Mouse (Mus musculus): ENCODE measurements around the gene Sipa1l2.
A peak's percentile ranks its signal among the peaks of the same experiment; 100 is the strongest.

Sipa1l2 gene

DNA sequence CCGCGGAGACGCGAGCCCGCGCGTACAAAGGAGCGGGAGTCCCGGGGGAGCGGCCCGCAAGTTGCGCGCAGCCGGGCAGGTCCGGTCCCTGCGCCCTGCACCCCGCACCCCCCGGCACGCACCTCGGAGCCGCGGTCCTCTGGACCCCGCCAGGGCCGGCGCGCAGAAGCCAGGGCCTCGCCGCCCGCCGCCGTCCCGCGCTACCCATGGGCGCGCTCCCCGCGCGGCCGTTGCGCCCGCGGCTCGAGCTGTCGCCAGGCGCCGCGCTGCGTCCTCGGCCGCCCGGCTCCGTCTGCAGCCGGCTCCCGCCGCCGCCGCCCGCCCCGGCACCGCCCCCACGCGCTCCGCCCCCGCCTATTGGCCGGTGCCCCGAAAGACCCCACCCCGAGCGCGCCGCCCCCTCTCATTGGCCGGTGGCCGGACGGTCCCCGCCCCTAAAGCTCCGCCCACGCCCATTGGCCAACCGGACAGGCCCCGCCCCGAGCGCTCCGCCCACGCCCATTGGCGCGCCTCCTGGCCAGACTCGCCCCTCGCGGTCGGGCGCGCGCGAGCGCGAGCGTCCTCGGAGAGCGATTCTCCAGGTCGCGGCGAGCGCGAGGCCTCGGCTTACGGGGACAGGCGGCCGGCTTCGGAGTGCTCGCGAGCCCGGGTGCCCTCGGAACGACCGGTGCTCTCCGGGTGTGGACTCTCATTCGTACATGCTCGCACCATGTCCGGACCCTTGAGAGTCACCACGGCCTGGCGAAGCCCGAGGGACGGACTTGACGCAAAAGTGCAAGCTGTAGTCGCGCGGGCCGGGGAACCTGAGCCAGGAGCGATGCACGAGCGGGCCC lies at the start of gene Sipa1l2:
Gene Sipa1l2, minus strand, starts transcription at position 276 of the 833 bp plus-strand sequence.
- peak; percentile 100 for DNase-seq (ENCODE audit: low spot score)

DNA sequence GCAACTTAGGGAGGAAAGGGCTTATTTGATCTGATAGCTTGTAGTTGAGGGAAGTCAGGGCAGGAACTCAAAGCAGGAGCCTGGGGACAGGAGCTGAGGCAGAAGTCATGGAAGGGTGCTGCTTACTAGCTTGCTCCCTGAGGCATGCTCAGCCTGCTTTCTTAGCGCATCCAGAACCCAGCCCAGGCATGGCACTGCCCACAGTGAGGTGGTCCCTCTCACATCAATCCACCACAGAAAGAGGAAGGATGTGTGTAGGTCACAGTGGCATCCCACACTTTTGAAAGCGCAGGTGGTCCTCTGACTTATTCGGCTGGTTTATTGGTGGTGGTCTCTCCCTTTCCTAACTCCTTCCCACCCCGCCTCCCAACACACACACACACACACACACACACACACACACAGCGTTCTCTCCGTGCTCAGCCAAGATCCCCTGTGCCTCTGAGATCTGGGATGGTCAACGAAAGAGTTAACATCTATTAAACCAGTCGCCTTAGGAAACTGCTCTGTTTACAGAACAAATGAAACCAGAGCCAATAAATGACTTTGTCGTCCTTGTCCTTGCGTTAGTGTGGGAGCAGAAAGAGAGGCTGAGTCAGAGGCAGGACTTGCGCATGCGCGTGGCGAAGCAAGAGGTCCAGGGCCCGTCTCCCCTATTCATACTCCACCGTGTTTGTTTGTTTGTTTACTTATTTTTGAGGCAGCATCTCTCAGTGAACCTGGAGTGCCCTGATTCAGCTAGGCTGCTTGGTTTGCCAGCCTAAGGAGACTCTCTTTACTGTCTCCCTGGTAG lies 49.1 kb upstream of the Sipa1l2 start:
- peak; percentile 35 for DNase-seq (ENCODE audit: low spot score)

DNA sequence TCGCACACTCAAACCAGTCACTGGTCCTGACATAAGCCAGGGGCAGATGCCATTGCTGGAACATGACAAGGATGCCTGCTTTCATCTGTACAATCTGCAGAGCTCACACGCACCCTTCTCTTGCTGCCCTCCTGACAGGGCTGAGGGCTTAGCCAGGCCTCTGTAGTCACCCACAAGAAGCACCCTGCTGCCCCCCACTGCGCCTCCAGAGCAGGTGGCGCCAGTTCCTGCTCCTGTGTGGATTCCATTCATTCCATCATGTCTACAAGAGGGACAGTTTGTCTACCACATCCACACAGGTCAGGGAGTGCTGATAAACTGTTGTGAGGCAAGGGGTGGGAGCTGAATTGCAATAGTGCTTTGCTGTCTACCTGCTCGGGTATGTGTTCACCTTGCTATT lies 47.3 kb upstream of the Sipa1l2 start:
- no peak for DNase-seq (ENCODE audit: low spot score)

DNA sequence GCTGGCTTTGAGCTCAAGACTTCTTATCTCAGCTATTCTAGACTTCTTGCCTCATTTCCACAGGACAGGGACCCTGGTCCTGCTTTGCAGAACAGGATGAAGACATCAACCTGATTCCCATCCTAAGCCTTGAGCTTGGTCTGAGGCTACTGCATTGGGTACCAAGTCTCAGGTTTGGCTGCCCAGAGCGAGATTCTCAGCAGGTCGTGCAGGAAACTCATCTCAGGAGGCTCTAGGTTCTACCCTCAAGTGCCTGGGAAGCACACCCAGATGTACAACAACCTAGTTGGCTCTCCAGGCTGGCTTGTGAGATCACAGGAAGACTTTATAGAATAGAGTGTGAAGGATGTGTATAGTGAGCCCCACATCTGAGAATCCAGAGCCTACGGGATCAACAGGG lies 46.4 kb upstream of the Sipa1l2 start:
- no peak for DNase-seq (ENCODE audit: low spot score)

DNA sequence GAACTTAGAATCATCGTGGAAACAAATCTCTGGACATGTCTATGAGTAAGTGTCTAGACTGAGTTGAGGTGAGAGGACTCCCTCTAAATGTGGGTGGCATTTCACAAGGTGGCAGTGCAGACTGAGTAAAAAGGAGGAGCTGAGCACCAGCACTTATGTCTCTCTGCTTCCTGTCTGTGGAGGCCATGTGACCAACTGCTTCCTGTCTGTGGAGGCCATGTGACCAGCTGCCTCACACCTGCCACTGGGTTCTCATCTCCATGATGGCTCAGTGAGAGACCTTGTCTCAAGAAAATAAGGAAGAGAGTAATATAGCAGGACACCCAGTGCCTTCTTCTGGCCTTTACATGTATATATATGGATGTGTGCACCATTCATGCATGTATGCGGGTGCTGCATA lies 43.9 kb upstream of the Sipa1l2 start:
- no peak for DNase-seq (ENCODE audit: low spot score)

DNA sequence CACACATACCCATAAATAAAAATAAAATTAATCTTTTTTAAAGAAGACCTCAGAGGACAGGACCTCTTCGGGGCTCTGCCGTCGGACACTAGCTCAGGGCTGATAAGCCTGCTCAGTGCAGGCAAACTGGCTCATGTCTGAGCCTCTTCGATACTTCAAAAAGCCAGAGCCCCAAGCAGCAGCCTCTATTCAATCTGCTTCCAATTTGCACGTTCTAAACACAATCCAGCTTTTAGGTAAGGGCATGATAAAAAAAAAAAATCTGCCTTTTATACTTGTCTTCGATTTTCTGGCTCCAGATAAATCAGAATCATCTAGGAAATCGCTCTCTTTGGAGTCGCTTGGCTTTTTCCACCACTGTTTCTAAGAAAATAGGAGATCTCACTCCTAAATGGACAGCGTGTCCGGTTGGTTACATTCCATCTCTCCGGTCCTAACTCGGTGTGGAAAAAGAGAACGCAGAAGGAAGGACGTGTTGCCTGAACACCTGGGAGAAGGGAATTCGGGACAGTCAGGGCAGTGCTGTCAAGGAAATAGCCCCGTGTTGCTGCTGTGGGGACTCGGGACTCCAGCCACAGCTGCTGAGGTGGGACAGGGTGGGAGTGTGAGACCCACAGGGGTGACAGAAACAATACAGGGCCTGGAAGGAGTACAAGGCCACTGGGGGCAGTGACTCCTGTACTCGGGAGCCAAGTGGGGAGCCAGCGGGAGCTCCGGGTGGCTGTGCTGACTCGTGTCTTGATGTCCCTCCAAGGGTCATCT lies 42.4 kb upstream of the Sipa1l2 start:
- DNase-seq (ENCODE audit: low spot score), result no peak

DNA sequence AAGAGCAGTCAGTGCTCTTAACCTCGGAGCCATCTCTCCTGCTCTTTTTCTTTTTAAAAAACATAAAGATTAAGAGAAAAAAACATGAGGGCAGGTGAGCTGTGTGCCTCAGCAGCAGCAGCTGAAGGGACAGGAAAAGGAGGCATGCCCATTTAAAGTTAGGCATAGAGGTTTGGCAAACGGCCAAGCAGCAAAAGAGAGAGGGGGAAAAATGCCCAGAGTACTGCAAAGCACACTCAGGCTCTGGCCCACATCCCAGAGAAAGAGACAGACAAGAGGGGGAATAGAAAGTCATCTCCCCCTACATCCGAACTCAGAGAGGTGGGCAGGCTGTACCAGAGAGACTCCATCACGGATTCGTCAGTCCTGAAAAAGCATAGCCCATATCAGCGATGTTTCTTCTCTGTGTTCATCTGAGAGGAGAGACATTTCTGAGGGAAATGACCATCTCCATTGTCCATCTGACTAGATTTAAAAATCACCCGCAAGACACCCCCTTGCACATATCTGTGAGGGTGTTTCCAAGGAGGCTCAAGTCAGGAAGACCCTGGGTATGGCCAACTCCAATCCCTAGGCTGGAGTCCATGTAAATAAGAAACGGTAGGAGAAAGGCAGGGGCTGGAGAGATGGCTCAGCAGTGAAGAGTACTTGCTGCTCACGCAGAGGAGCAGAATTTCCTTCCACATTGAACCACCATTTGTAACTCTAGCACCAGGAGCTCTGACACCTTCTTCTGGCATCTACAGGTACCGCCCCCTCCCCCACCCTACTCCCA lies 41.6 kb upstream of the Sipa1l2 start:
- DNase-seq (ENCODE audit: low spot score), result no peak

DNA sequence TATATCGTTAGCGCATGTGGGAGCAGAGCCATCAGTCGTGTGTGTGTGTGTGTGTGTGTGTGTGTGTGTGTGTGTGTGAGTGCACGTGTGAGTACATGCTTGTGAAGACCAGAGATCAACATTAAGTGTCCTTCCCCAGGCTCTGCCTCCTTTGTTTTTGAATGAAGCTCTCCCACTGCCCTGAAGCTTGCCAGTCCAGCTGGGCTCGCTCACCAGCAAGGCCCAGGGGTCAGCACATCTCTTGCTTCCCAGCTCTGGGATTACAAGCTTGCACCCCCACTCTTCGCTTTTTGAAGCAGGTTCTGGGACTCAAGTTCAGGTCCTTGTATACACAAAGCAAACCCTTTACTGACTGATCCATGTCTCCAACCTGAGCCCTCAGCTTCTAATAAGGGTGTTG lies 40.1 kb upstream of the Sipa1l2 start:
- no peak for DNase-seq (ENCODE audit: low spot score)

DNA sequence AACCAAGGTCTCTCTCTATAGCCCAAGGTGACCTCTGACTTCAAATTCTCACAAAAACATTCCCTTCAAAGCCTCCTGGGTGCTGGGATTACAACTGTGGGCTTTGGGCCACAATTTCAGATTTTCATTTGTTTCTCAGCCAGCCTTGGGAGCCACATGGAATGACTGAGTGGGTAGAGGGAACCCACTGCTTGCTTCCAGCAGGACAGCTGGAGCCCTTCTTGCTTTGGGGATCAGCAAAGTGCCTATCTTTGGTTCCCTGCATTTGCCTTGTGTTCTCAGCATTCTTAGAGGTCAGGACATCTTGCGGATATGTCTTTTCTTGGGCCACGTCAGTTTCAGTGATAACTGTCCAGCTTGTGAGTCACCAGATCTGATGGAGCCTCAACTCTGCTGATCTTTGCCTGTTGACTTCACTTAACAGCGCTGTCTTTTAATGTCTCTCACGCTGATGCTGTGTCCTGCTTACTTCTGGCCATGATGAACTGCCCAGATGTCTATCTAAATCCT lies 38.2 kb upstream of the Sipa1l2 start:
- no peak for DNase-seq (ENCODE audit: low spot score)

DNA sequence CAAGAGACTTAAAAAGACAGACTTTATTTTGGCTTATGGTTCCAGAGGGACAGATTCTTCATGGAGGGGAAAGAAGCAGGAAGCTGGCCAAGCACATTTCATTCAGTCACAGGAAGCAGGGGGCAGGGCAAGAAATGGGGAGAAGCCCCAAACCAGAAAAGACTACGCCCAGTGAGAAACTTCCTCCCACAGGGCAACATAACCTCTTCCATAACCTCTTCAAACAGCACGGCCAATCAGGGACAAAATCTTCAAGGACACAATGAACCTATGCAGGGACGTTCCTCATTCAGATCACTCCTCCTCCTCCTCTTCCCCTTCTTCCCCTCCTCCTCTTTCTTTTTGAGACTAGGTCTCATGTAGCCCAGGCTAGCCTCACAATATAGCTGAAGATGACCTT lies 37.3 kb upstream of the Sipa1l2 start:
- DNase-seq (ENCODE audit: low spot score), result no peak

DNA sequence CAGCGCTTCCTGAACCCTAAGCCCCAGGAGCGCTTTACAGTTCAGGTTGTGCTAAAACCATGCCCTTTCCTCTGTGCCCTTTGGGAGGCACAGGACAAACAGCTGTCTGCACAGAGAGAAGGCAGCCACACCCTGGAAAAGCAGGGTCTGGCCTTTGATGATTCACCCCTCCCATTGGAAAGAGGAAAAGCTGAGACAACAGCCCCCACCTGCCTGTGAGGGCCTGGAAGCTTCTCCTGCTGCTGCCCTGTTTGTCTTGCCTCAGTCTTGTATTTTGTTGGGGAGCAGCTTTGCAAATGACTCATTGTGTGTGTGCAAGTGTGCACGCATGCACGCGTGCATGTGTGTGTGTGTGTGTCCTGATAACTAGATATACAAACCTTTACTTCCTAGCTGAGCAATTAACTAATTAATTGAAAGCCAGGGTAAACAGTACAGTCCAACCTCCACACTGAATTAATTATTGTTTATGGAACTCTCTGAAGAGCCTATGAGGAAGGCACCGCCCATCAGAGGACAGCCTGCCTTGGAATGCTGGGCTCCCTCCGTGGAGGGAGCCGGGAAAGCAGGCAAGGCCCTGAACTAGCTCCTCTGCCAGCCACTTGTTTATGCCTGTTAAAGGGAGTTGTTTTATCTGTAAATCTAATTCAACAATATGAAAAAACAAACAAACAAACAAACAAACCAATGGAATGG lies 35.4 kb upstream of the Sipa1l2 start:
- no peak for DNase-seq (ENCODE audit: low spot score)

DNA sequence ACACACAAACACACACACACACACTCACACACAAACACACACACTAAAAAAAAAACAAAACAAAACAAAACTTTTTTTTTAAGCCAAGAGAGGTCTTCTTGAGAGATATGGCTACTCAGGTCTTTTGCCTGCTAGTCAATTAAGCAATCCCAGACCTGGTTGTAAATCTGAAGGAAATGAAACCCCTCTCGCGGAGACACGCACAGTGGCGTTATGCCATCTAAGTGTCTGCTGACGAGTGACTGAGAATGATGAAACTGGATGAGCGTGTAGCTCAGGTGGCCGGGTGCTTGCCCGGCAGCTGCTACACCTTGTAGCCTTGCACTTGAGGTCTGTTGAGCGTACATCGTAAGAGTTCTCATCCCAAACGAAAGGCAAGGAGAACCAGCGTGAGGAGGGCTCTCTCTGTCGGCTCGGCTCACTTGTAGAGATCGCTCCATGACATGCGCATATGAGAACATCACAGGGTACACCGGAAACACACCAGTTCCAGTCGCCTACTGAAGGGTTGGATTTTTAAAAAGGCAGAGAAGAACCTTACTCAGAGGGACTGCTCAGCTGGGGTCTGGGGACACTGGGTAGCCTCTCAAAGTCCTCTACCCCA lies 34.7 kb upstream of the Sipa1l2 start:
- DNase-seq (ENCODE audit: low spot score), result no peak

DNA sequence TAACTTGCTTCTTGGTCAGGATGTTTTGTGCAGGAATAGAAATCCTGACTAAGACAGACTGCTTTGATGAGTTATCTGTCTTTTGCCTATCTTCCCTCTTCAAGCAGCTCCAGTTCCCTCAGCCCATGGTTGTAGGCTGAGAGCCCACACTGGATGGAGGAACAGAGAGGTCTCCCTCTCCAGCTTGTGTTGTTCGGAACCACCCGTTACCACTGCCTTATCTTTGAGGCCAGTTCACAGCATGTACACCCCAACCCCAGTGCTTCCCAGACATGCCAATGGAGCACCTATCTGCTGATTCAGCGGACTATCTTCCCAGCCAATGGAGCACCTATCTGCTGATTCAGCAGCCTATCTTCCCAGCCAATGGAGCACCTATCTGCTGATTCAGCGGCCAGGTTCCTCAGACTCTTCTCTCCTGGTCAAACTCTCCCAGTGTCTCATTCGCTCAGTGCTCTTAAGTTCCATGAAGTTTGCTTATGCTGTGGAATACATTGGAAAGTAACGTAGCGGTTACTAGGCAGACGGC lies 33.8 kb upstream of the Sipa1l2 start:
- no peak for DNase-seq (ENCODE audit: low spot score)

DNA sequence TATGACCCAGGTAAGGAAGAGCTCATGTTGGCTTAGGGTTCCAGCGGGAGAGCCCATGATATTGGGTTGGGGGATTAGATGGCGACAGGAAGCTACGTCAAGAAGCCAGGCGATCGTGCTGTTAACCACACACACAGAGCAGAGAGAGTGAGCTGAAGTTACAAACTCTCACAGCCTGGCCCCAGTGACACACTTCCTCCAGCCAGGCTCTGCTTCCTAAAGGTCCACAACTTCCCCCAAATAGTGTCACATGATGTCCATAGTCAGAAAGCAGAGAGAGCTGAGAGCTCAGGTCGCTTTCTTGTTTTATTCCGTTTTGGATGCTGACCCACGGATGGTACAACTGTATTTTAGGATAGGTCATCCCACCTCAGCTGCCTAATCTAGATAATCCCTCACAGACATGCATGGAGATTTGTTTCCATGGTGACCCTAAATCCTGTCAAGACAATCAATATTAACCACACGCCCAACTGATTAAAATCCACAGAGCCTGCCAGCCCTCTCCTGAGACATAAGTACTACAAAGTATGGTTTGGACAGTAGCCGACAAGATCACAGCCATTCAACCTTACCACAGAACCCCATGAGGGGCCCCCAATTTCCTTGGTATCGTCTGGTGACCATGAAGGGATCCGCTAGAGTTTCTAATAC lies 30.6 kb upstream of the Sipa1l2 start:
- DNase-seq (ENCODE audit: low spot score), result no peak

DNA sequence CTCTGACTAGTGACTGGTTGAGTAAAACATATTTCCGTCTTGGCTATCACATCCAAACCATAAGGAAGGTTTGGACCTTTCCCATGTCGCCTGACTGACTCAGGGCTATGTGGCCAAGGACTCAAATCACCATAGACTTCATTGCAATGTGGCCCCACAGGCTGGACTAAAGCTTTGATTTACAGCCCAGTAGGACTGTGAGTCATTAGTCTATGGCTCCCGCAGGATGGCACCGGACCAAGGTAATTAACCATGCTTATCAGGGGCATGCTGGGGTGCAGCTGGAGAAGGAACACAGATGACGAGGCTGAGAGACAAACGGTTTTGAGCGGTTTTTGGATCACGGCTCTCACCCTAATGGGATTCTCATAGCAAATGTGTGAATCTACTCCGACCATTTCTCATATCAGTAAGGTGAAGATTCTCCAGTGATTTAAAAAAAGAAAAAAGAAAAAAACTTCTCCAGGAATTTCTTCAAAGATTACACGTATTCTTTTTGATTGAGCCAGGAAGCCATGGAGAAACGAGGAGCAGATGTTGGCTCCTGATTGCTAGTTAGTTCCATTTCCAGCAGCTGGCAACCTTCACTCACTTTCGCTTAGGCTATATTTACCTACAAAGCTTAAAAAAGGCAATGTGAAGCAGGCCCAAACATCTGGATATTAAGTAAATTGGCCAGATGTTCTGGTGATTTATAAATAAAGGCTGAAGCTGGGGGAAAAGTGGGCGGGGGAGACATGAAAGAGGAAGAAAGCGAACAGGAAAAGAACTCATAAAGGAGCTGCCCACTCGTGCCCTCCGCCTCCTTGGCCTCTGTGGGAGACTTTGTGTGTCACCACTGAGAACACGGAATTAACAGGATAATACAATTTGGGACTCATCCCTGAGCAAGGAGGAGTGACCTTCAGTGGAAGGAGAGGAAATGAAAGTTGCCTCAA lies 26.2 kb upstream of the Sipa1l2 start:
- DNase-seq (ENCODE audit: low spot score), result peak; percentile 20

DNA sequence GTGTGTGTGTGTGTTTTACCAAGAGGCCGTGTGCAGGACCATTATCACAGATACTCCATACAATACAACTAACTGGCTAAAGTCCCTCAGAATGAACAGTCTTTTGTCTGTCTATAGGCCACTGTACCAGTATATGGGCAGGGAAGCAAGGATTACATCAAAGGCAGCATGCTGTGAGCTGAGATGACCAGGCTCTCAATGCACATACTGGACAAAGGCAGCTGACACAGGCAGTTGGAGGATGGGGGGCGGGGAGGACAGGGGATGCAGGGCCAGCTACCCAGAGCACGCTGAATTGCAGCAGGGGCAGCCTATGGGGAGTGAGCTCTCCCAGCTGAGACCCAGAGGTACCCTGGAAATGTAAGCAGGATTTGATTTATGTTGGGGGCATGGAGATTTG lies 20.8 kb upstream of the Sipa1l2 start:
- DNase-seq (ENCODE audit: low spot score), result no peak

DNA sequence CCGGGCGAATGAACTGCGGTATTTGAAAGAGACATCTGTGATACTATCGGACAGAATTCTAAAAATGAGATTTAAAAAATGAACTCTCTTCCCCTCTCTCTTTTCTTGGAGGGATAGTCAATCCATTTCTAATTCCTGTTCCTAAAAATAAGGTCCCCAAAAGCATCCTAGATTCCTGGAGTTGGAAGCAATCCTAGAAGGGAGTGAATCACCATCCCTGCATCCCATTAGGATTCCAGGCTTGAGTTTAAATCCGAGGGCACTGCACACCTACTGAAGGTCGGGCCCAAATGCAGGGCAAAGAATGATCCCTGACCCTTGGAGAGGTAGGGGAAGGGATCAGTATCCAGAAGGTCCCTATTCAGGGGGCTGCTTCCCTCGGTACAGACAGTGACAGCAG lies 17.0 kb upstream of the Sipa1l2 start:
- DNase-seq (ENCODE audit: low spot score), result no peak

DNA sequence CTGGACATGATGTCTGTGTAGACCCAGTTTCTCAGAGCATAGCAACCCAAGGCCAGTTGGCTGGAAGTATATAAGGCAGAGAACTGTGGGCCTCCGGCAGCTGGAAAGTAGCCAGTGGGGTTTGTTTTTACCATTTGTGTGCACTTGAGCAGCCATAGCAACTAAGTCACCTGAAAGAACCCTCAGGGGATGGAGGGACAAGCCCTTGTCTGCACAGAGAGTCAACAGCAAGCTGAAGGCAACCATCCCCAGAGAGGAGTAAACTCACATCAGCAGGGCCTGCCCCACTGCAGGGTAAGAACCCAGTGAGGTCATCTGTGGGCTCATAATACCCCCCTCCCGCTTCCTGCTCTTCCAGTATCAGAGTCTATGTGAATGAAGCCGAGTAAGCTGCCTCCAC lies 14.7 kb upstream of the Sipa1l2 start:
- no peak for DNase-seq (ENCODE audit: low spot score)

DNA sequence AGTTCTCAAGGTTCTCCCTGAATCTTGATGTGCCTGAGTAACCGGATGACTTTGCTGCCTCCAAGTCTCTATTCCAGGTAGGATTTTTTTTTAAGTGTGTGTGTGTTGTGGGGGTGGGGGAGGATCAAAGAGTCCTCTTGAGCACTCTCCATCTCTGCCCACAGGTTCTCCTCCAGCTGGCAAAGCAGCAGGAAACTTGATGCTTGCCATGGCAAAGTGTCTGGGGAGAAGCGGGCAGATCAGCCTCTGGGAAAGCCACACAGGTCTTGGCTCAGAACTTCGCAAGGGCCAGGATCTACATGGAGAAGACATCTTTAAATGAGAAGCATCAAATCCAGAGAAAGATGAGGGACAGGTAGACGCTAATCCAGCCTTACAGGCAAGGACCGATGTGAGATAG lies 10.8 kb upstream of the Sipa1l2 start:
- no peak for DNase-seq (ENCODE audit: low spot score)
